Mouse (Mus musculus) stomach, postnatal 0 days (tissue): ENCODE measurements at regions not wholly inside any gene's neighbourhood (a gene's known extent, or its start where the extent isn't known, plus 50 kb on each side); places are given as distances from the start of the nearest gene placed in this dataset.

ENCODE experiments used
- ATAC-seq: fragments of 200-750 bp; cut with Nextera tagmentation; 2 replicates; pipeline ENCODE4 v1.8.0; 2017; ENCODE audit not compliant: low FRiP score, low TSS enrichment
- DNase-seq: peaks from one replicate; pipeline ENCODE4 v3.0.0-alpha.2; 2016; ENCODE audit warnings: low spot score
- H3K27ac ChIP-seq: fragments of 300-500 bp; sonication (generic); replicated peaks from 2 replicates; pipeline ENCODE4 v1.5.1; 2014; ENCODE audit warnings: mild to moderate bottlenecking, control low read depth
- H3K27me3 ChIP-seq: fragments of 300-500 bp; sonication (generic); 2 replicates; pipeline ENCODE4 v1.6.1; 2014; ENCODE audit warnings: low read length; ENCODE audit not compliant: control insufficient read depth, insufficient read depth
- H3K36me3 ChIP-seq: fragments of 300-500 bp; sonication (generic); 2 replicates; pipeline ENCODE4 v1.6.1; 2014; ENCODE audit warnings: low read length, mixed read lengths; ENCODE audit not compliant: control insufficient read depth, insufficient read depth
- H3K4me1 ChIP-seq: fragments of 300-500 bp; sonication (generic); replicated peaks from 2 replicates; pipeline ENCODE4 v1.6.1; 2014; ENCODE audit warnings: antibody characterized with exemption; ENCODE audit not compliant: control insufficient read depth, insufficient read depth
- H3K4me2 ChIP-seq: fragments of 300-500 bp; sonication (generic); replicated peaks from 2 replicates; pipeline ENCODE4 v1.6.1; 2014; ENCODE audit warnings: low read depth, mild to moderate bottlenecking, control low read depth, moderate library complexity
- H3K4me3 ChIP-seq: fragments of 300-500 bp; sonication (generic); 2 replicates; pipeline ENCODE4 v1.5.1; 2014; ENCODE audit warnings: low read depth, low read length, control low read depth
- H3K9ac ChIP-seq: fragments of 300-500 bp; sonication (generic); 2 replicates; pipeline ENCODE4 v1.6.1; 2014; ENCODE audit warnings: mild to moderate bottlenecking, low read length, control low read depth, mixed read lengths
- H3K9me3 ChIP-seq: fragments of 300-500 bp; sonication (generic); 2 replicates; pipeline ENCODE4 v1.6.1; 2016; ENCODE audit warnings: low read length; ENCODE audit not compliant: control insufficient read depth
- CTCF ChIP-seq: IDR thresholded peaks from 2 replicates; pipeline ENCODE4 v1.5.1; 2016; ENCODE audit warnings: antibody characterized with exemption, low read depth, mild to moderate bottlenecking, moderate library complexity
- EP300 ChIP-seq: optimal IDR thresholded peaks from 2 replicates; pipeline ENCODE3; 2016; ENCODE audit warnings: antibody characterized with exemption
- WGBS: fragments of 180-500 bp; shearing (Covaris S2); extraction: QIAGEN DNeasy Blood & Tissue Kit; methylation state at CpG from one replicate; pipeline ENCODE4 v1.1.7; 2014; 5-methylcytosine and 5-hydroxymethylcytosine counted together

- no peaks in the 10 kb centered on the region for H3K4me1 ChIP-seq
- H3K36me3 ChIP-seq: no peaks in the 10 kb centered on the region
- no peak overlapping the region for H3K4me3 ChIP-seq
- H3K4me2 ChIP-seq: no peak overlapping the region
- H3K27ac ChIP-seq: no peak overlapping the region
- TF ChIP-seq EP300: no peak
- no peak for TF ChIP-seq CTCF
- DNase-seq: no peak
- no peak overlapping the region for H3K9ac ChIP-seq
- no peaks in the 10 kb centered on the region for H3K27me3 ChIP-seq
- WGBS: 25% methylated on average over 9 of the region's 9 CpGs
- ATAC-seq: no peak
- no peaks in the 10 kb centered on the region for H3K9me3 ChIP-seq
Observed at GRCm38 (mm10) chr12:117458132-117459070, 57.9 kb upstream of the Rapgef5 start.

DNA sequence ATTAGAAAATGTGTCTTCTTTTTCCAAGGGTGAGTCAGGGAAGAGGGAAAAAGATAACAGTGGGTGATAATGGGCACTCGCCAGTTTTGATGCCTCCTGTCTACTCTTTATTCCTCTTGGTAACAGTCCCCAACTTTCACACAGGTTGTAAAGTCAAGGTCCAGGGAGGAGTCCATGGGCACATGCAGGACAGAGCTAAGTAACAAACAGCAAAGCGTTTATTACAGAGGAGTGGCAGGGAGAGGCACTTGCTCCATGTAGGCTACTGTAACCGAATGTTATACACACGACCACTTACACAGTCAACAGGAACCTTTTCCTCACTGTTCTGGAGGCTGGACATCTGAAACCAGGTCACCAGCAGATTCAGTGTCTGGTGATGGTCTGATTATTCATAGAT is 56.7 kb upstream of the Rapgef5 start:
- no peak for ATAC-seq
- no peak for TF ChIP-seq CTCF
- TF ChIP-seq EP300: no peak
- H3K27ac ChIP-seq: no peak overlapping the region
- H3K4me2 ChIP-seq: no peak overlapping the region
- no peak for DNase-seq
- no peak overlapping the region for H3K4me3 ChIP-seq
- no peak overlapping the region for H3K9ac ChIP-seq
- no peaks in the 10 kb centered on the region for H3K27me3 ChIP-seq
- H3K4me1 ChIP-seq: no peaks in the 10 kb centered on the region
- 72% methylated on average over 4 of the region's 4 CpGs for WGBS
- no peaks in the 10 kb centered on the region for H3K9me3 ChIP-seq
- no peaks in the 10 kb centered on the region for H3K36me3 ChIP-seq

DNA sequence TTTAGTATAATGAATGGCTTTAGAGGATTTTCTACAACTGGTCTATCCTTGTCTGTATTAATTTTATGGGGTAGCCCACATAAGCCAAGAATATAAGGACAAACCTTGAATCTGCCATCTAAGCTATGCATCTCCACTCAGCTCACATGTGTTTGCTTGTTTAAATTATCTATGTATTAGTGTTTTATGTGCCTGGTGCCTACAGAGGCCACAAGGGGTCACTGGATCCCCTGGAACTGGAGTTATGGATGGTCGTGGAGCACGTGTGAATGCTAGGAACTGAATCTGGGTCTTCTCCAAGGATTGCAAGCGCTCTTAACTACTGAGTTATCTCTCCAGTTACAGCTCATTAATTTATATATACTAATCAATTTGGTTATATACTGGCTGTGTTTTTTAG is 51.1 kb upstream of the Rapgef5 start:
- Histone ChIP-seq H3K9ac (no peak overlapping the region), H3K27ac (no peak overlapping the region), H3K36me3 (no peaks in the 10 kb centered on the region), H3K4me3 (no peak overlapping the region), H3K9me3 (no peaks in the 10 kb centered on the region), H3K27me3 (no peaks in the 10 kb centered on the region), H3K4me2 (no peak overlapping the region), H3K4me1 (no peaks in the 10 kb centered on the region)
- 90% methylated on average over 3 of the region's 3 CpGs for WGBS
- TF ChIP-seq EP300: no peak
- peak; percentile 37 for TF ChIP-seq CTCF
- no peak for DNase-seq
- ATAC-seq: no peak

DNA sequence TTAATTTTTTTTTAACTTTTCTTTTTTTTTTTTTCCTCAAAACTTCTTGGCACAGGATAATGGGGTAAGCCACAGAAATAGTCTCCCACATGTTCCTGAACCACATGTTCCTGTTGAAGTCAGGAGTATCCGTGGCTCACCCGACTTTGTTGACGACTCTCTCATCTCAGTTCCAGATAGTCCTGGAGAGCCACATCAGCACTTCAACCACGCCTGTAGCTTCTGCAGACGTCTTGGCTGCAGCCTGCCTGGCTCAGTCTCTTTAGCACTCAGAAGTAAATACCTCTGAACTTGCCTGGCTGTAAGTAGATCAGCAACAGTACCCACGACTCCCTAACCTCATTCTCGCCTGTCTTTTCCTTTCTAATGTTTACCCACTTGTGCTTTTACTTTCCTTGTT is 50.3 kb upstream of the Rapgef5 start:
- no peaks in the 10 kb centered on the region for H3K36me3 ChIP-seq
- TF ChIP-seq CTCF (no peak), EP300 (no peak)
- no peak overlapping the region for H3K4me3 ChIP-seq
- WGBS: 31% methylated on average over 7 of the region's 7 CpGs
- no peaks in the 10 kb centered on the region for H3K4me1 ChIP-seq
- ATAC-seq (no peak), DNase-seq (no peak)
- no peak overlapping the region for H3K9ac ChIP-seq
- H3K27ac ChIP-seq: no peak overlapping the region
- H3K4me2 ChIP-seq: no peak overlapping the region
- H3K9me3 ChIP-seq: no peaks in the 10 kb centered on the region
- H3K27me3 ChIP-seq: no peaks in the 10 kb centered on the region
